In genomic region chr19:11975683-11976082, GRCm38 (mm10) we compare ENCODE assay signal across 27 mouse cellular contexts. TPM values are rescaled to one million over a fixed set of nuclear protein-coding genes. Genes with fewer than 3 reads are reported as not detected.
DNase-seq lines count a peak whose midpoint lies in the region; ATAC-seq and TF ChIP-seq lines count a peak whose summit lies in the region.
"Had no signal": no experiment of that assay in that cellular context is flagged by ENCODE, and none has a peak within 500 bp of the region (broad histone marks: within the 10 kb centered on the region; RNA-seq: fewer than 3 reads in every experiment).

No protein-coding gene starts in this region.

- no peak for TF ChIP-seq CTCF in gastrocnemius, adult 2 months (IDR thresholded peaks at IDR 0.05)

- peak overlapping the region; percentile 20; the same call in 1 of the 2 replicates for H3K27ac ChIP-seq in gastrocnemius, adult 2 months
- H3K27ac ChIP-seq in heart, embryonic 14.5 days (replicated peaks in 1 of 2; ENCODE audit: control insufficient read depth in 1 of 2, insufficient read depth in 1 of 2, low read depth in 2 of 2, low read length in 2 of 2), result peak overlapping the region; percentile 14 to 72
- H3K27ac ChIP-seq in liver, embryonic 12.5 days, result peak overlapping the region; percentile 59
- H3K27ac ChIP-seq in liver, embryonic 16.5 days (ENCODE audit: low read length), result no peak overlapping the region
- no peak overlapping the region for H3K27ac ChIP-seq in midbrain, embryonic 16.5 days (ENCODE audit: low read length)
- H3K27ac ChIP-seq: embryonic facial prominence, embryonic 13.5 days; forebrain, embryonic 10.5 days; forebrain, embryonic 15.5 days; hindbrain, embryonic 14.5 days; limb, embryonic 13.5 days; macrophage; midbrain, embryonic 10.5 days; midbrain, embryonic 15.5 days; stomach, embryonic 15.5 days had no signal

- no peak for ATAC-seq in heart, embryonic 14.5 days (ENCODE audit: insufficient number of reproducible peaks, insufficient read depth, low FRiP score, low read depth)
- peak; percentile 43; the same call in 1 of the 2 replicates for ATAC-seq in liver, embryonic 12.5 days
- peak; percentile 57; the same call in 1 of the 2 replicates for ATAC-seq in liver, embryonic 16.5 days (ENCODE audit: low read depth)
- no peak for ATAC-seq in midbrain, embryonic 16.5 days
- ATAC-seq: forebrain, embryonic 15.5 days; intestine, postnatal 0 days; midbrain, embryonic 15.5 days had no signal

- 48% methylated on average over 4 of the region's 4 CpGs for WGBS in heart, embryonic 14.5 days
- WGBS in liver, embryonic 12.5 days (ENCODE audit: insufficient replicate concordance), result 62% methylated on average over 4 of the region's 4 CpGs
- WGBS in liver, embryonic 16.5 days (ENCODE audit: insufficient replicate concordance), result 40% methylated on average over 4 of the region's 4 CpGs
- 83% methylated on average over 4 of the region's 4 CpGs for WGBS in midbrain, embryonic 16.5 days

- no peak overlapping the region for H3K9ac ChIP-seq in heart, embryonic 14.5 days (ENCODE audit: low read length)
- no peak overlapping the region for H3K9ac ChIP-seq in liver, embryonic 12.5 days
- no peak overlapping the region for H3K9ac ChIP-seq in liver, embryonic 16.5 days (ENCODE audit: low read depth, low read length)
- no peak overlapping the region for H3K9ac ChIP-seq in midbrain, embryonic 16.5 days (ENCODE audit: low read depth, low read length)
- H3K9ac ChIP-seq: embryonic facial prominence, embryonic 13.5 days; forebrain, embryonic 15.5 days; hindbrain, embryonic 14.5 days; limb, embryonic 13.5 days; midbrain, embryonic 15.5 days; stomach, embryonic 15.5 days had no signal

- peaks cover 22 to 51% of the 10 kb centered on the region in 2 experiments for H3K4me1 ChIP-seq in heart, embryonic 14.5 days (ENCODE audit: control insufficient read depth in 2 of 2, insufficient read depth in 2 of 2, low read length in 2 of 2)
- peaks cover 36% of the 10 kb centered on the region for H3K4me1 ChIP-seq in liver, embryonic 12.5 days
- H3K4me1 ChIP-seq in liver, embryonic 16.5 days (ENCODE audit: control insufficient read depth, low read depth, low read length), result peaks cover 19% of the 10 kb centered on the region
- no peaks in the 10 kb centered on the region for H3K4me1 ChIP-seq in midbrain, embryonic 16.5 days (ENCODE audit: control insufficient read depth, insufficient read depth, low read length)
- H3K4me1 ChIP-seq: embryonic facial prominence, embryonic 13.5 days; forebrain, embryonic 10.5 days; forebrain, embryonic 15.5 days; midbrain, embryonic 10.5 days; midbrain, embryonic 15.5 days; stomach, embryonic 15.5 days had no signal

- no peak for DNase-seq in gastrocnemius, adult 2 months
- DNase-seq in gastrocnemius, postnatal 36 days, result no peak
- DNase-seq in heart, postnatal 25 days (ENCODE audit: low spot score), result no peak
- no peak for DNase-seq in liver
- DNase-seq: adrenal gland, postnatal 10 days; cerebellum, adult 11 months; cerebellum, adult 9-11 months; kidney, postnatal 4 days; lung, adult 2 months; lung, postnatal 10 days; right cerebral cortex, postnatal 25 days; thymus, postnatal 14 days had no signal

- no peak overlapping the region for H3K4me3 ChIP-seq in gastrocnemius, adult 2 months
- no peak overlapping the region for H3K4me3 ChIP-seq in heart, embryonic 14.5 days (ENCODE audit: control insufficient read depth in 1 of 2, insufficient read depth in 1 of 2, low read depth in 1 of 2, low read length in 2 of 2)
- no peak overlapping the region for H3K4me3 ChIP-seq in liver, embryonic 12.5 days
- H3K4me3 ChIP-seq in liver, embryonic 16.5 days (ENCODE audit: low read depth, low read length), result no peak overlapping the region
- no peak overlapping the region for H3K4me3 ChIP-seq in midbrain, embryonic 16.5 days (ENCODE audit: low read depth, low read length)
- H3K4me3 ChIP-seq: embryonic facial prominence, embryonic 13.5 days; forebrain, embryonic 10.5 days; forebrain, embryonic 15.5 days; limb, embryonic 13.5 days; midbrain, embryonic 10.5 days; midbrain, embryonic 15.5 days; stomach, embryonic 15.5 days had no signal

- no peak overlapping the region for H3K4me2 ChIP-seq in heart, embryonic 14.5 days (ENCODE audit: low read length)
- H3K4me2 ChIP-seq in liver, embryonic 12.5 days, result peak overlapping the region; percentile 27; the same call in 1 of the 2 replicates
- peak overlapping the region; percentile 17; the same call in 1 of the 2 replicates for H3K4me2 ChIP-seq in liver, embryonic 16.5 days (ENCODE audit: low read depth, low read length)
- no peak overlapping the region for H3K4me2 ChIP-seq in midbrain, embryonic 16.5 days (ENCODE audit: low read length)
- H3K4me2 ChIP-seq: embryonic facial prominence, embryonic 13.5 days; forebrain, embryonic 15.5 days; hindbrain, embryonic 14.5 days; limb, embryonic 13.5 days; midbrain, embryonic 15.5 days; stomach, embryonic 15.5 days had no signal

- H3K9me3 ChIP-seq in heart, embryonic 14.5 days (ENCODE audit: control insufficient read depth, low read length), result no peaks in the 10 kb centered on the region
- no peaks in the 10 kb centered on the region for H3K9me3 ChIP-seq in liver, embryonic 12.5 days (replicated peaks)
- no peaks in the 10 kb centered on the region for H3K9me3 ChIP-seq in liver, embryonic 16.5 days (replicated peaks; ENCODE audit: control insufficient read depth, low read length)
- no peaks in the 10 kb centered on the region for H3K9me3 ChIP-seq in midbrain, embryonic 16.5 days (replicated peaks; ENCODE audit: control insufficient read depth, low read length, poor library complexity, severe bottlenecking)
- H3K9me3 ChIP-seq: embryonic facial prominence, embryonic 13.5 days; forebrain, embryonic 10.5 days; forebrain, embryonic 15.5 days; limb, embryonic 13.5 days; midbrain, embryonic 10.5 days; midbrain, embryonic 15.5 days; stomach, embryonic 15.5 days had no signal

- H3K27me3 ChIP-seq in heart, embryonic 14.5 days (ENCODE audit: control insufficient read depth, insufficient read depth, low read length), result no peaks in the 10 kb centered on the region
- no peaks in the 10 kb centered on the region for H3K27me3 ChIP-seq in liver, embryonic 12.5 days (replicated peaks)
- H3K27me3 ChIP-seq in liver, embryonic 16.5 days (ENCODE audit: control insufficient read depth, insufficient read depth, low read depth, low read length), result no peaks in the 10 kb centered on the region
- H3K27me3 ChIP-seq in midbrain, embryonic 16.5 days (ENCODE audit: control insufficient read depth, insufficient read depth, low read depth, low read length), result no peaks in the 10 kb centered on the region
- H3K27me3 ChIP-seq: CH12.LX; embryonic facial prominence, embryonic 13.5 days; forebrain, embryonic 15.5 days; limb, embryonic 13.5 days; midbrain, embryonic 15.5 days; stomach, embryonic 15.5 days had no signal

- intact Hi-C loops in gastrocnemius, adult 2 months (cut with DNase I), result no loop called here
- intact Hi-C loops in gastrocnemius, postnatal 36 days (cut with DNase I), result no loop called here
- intact Hi-C loops in heart, postnatal 25 days (cut with DNase I), result no loop called here

- peaks cover 99% of the 10 kb centered on the region for H3K36me3 ChIP-seq in heart, embryonic 14.5 days (ENCODE audit: control insufficient read depth, insufficient read depth, low read length)
- H3K36me3 ChIP-seq in liver, embryonic 12.5 days, result peaks cover 99% of the 10 kb centered on the region
- peaks cover 51% of the 10 kb centered on the region for H3K36me3 ChIP-seq in liver, embryonic 16.5 days (ENCODE audit: control insufficient read depth, insufficient read depth)
- H3K36me3 ChIP-seq in midbrain, embryonic 16.5 days (ENCODE audit: control insufficient read depth, insufficient read depth, low read length), result peaks cover 54% of the 10 kb centered on the region

RNA-seq across cellular contexts. Expression of gene Osbp, which starts 9.9 kb away (rescaled TPM):
- 10 to 100 TPM; 54.3 to 62.9 TPM for total RNA-seq in gastrocnemius, adult 2 months (2021)
- 10 to 100 TPM; 57.0 to 60.8 TPM for total RNA-seq in gastrocnemius, postnatal 36 days (2021)
- polyA plus RNA-seq in heart, embryonic 14.5 days (2014; fragmentation: Nextera tagmentation; extraction: Ambion mirVana), result 10.8 and 11.4 TPM in 2 replicates
- 10 to 100 TPM; 89.3 to 92.0 TPM for total RNA-seq in heart, postnatal 25 days (2021)
- 2.8 and 3.0 TPM in 2 replicates for polyA plus RNA-seq in liver, embryonic 12.5 days (2016; fragmentation: Nextera tagmentation; extraction: Ambion mirVana)
- 1.7 TPM in 2 replicates for polyA plus RNA-seq in liver, embryonic 16.5 days (2015; fragmentation: Nextera tagmentation; extraction: Ambion mirVana)
- polyA plus RNA-seq in midbrain, embryonic 16.5 days (2015; fragmentation: Nextera tagmentation; extraction: Ambion mirVana), result 3.3 and 3.6 TPM in 2 replicates

Comparison
In these comparisons a context has a peak if more than half of its experiments do, and no peak if none do; other contexts are left out.
1. H3K27ac ChIP-seq: peak in gastrocnemius, adult 2 months (single experiment), heart, embryonic 14.5 days (2 of 2) and liver, embryonic 12.5 days (single experiment); none in liver, embryonic 16.5 days (single experiment) and midbrain, embryonic 16.5 days (single experiment).
2. ATAC-seq: peak in liver, embryonic 12.5 days (single experiment) and liver, embryonic 16.5 days (single experiment); none in heart, embryonic 14.5 days (single experiment) and midbrain, embryonic 16.5 days (single experiment).
3. H3K4me2 ChIP-seq: peak in liver, embryonic 12.5 days (single experiment) and liver, embryonic 16.5 days (single experiment); none in heart, embryonic 14.5 days (single experiment) and midbrain, embryonic 16.5 days (single experiment).